Mouse (Mus musculus): ENCODE data around the gene Tmem89. TPM values are rescaled to one million over a fixed set of nuclear protein-coding genes. Genes with fewer than 3 reads are reported as not detected.

Gene Tmem89
- polyA plus RNA-seq, 1 experiment from 2014 or later: not detected

DNA sequence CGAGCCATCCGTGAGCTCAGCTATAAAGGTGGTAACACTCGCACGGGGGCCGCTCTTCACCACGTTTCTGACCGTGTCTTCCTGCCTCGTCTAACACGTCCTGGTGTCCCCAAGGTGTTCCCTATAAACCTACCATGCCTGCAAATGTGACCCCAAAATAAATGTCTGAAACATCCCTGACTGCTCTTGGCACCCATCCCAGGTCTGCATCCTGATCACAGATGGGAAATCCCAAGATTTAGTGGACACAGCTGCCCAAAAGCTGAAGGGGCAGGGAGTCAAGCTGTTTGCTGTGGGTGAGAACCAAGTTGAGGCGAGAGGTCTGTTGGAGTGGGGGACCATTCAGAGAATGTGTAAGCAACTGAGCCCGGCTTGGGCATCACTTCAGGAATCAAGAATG lies 40.8 kb downstream of the Tmem89 start:
- Histone ChIP-seq H3K36me3 (ENCODE audit: inconsistent target) (no peaks in the 10 kb centered on the region; the same call in 1 of the 2 replicates), H3K79me2 (ENCODE audit: inconsistent target) (no peaks in the 10 kb centered on the region), H3K4me3 (ENCODE audit: inconsistent target) (no peak overlapping the region), H3K27ac (no peak overlapping the region)
- WGBS (ENCODE audit: missing documents): 88% methylated on average over 10 of the region's 11 CpGs

DNA sequence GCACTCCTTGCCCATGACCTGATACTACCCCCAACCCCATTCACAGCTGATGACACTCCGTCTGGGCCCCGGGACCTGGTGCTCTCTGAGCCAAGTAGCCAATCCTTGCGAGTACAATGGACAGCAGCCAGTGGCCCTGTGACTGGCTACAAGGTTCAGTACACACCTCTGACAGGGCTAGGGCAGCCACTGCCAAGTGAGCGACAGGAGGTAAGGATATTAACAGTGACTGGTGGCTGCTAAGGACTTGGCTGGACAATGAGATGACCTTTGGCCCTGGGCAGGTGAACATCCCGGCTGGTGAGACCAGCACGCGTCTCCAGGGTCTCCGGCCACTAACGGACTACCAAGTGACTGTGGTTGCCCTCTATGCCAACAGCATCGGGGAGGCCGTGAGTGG lies 41.4 kb downstream of the Tmem89 start:
- H3K4me3 ChIP-seq (ENCODE audit: inconsistent target): no peak overlapping the region
- no peak overlapping the region for H3K27ac ChIP-seq
- H3K79me2 ChIP-seq (ENCODE audit: inconsistent target): no peaks in the 10 kb centered on the region
- 84% methylated on average over 11 of the region's 11 CpGs for WGBS (ENCODE audit: missing documents)
- H3K36me3 ChIP-seq (ENCODE audit: inconsistent target): no peaks in the 10 kb centered on the region

DNA sequence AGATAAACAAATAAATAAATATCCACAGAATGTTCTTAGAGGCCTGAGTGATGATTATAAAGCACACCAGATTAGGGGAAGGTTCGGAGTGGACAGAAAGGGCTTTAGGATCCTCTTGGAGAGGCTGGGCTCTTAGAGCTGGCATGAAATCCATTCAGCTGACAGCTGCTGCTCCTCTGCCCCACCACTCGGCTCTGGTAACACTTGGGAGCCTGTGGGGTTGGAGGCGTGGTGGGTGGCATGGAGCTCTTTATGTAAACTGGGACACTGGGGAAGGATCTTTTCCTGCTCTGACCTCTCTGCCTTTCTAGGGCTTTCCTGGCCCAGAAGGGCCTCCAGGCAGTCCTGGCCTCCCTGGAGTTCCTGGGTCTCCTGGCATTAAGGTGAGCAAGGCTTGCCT lies 49.2 kb downstream of the Tmem89 start:
- 84% methylated on average over 3 of the region's 3 CpGs for WGBS (ENCODE audit: missing documents)

DNA sequence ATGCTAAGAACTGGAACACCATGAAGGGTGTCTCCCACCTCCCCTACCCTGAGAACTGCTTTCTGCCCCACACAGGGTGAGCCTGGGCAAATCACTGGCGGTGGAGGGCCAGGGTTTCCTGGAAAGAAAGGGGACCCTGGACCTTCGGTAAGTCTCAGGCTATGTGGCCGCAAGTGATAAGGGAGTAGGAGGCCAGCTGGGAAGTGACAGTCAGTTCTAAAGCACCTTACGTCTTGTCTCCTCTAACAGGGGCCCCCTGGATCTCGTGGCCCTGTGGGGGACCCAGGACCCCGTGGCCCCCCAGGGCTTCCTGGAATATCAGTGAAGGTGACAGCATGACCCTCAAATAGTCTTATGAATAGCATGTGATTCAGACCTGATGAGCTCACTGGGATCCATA lies 49.9 kb downstream of the Tmem89 start:
- no peak overlapping the region for H3K27ac ChIP-seq
- H3K4me3 ChIP-seq (ENCODE audit: inconsistent target): no peak overlapping the region
- WGBS (ENCODE audit: missing documents): 82% methylated on average over 6 of the region's 6 CpGs
- no peaks in the 10 kb centered on the region for H3K79me2 ChIP-seq (ENCODE audit: inconsistent target)
- no peaks in the 10 kb centered on the region for H3K36me3 ChIP-seq (ENCODE audit: inconsistent target)

More for the DNA sequence above, 49.2 kb downstream of the Tmem89 start:
- Histone ChIP-seq H3K27ac (no peak overlapping the region), H3K4me3 (ENCODE audit: inconsistent target) (no peak overlapping the region), H3K79me2 (ENCODE audit: inconsistent target) (no peaks in the 10 kb centered on the region), H3K36me3 (ENCODE audit: inconsistent target) (no peaks in the 10 kb centered on the region)

Other genes with a start within 250 kb of the Tmem89 start
- 20.7 to 69.9 TPM (median 46.8 TPM) in 3 replicates for gene Prkar2a, start 225.3 kb upstream of the Tmem89 start, polyA plus RNA-seq (2018)
- gene Ip6k2, start 130.8 kb upstream of the Tmem89 start, polyA plus RNA-seq (2018): 21.7 to 28.6 TPM (median 24.7 TPM) in 3 replicates
- 10.6 to 19.3 TPM (median 11.4 TPM) in 3 replicates for gene Nckipsd, start 106.3 kb upstream of the Tmem89 start, polyA plus RNA-seq (2018)
- 0.53 to 1.2 TPM (median 0.95 TPM) in 3 replicates for gene Celsr3, start 88.3 kb upstream of the Tmem89 start, polyA plus RNA-seq (2018)
- 5.2 to 17.9 TPM (median 8.1 TPM) in 3 replicates for gene Slc26a6, start 61.3 kb upstream of the Tmem89 start, polyA plus RNA-seq (2018)
- gene Uqcrc1, start 22.0 kb downstream of the Tmem89 start, polyA plus RNA-seq (2018): 93.6 to 149 TPM (median 105 TPM) in 3 replicates
- gene Col7a1, start 39.0 kb downstream of the Tmem89 start, polyA plus RNA-seq (2018): 0.11 to 0.42 TPM (median 0.14 TPM) in 3 replicates
- gene Ucn2, start 71.4 kb downstream of the Tmem89 start, polyA plus RNA-seq (2018): not detected in 3 replicates
- 23.2 to 27.5 TPM (median 24.0 TPM) in 3 replicates for gene Pfkfb4, start 77.2 kb downstream of the Tmem89 start, polyA plus RNA-seq (2018)
- 392 to 901 TPM (median 421 TPM) in 3 replicates for gene Shisa5, start 123.9 kb downstream of the Tmem89 start, polyA plus RNA-seq (2018)
- 60.4 to 194 TPM (median 98.8 TPM) in 3 replicates for gene Trex1, start 145.1 kb downstream of the Tmem89 start, polyA plus RNA-seq (2018)
- 6.3 to 9.1 TPM (median 6.5 TPM) in 3 replicates for gene Atrip, start 159.5 kb downstream of the Tmem89 start, polyA plus RNA-seq (2018)
- gene Ccdc51, start 167.9 kb downstream of the Tmem89 start, polyA plus RNA-seq (2018): 2.5 to 7.4 TPM (median 5.7 TPM) in 3 replicates
- 294 to 336 TPM (median 314 TPM) in 3 replicates for gene Tma7, start 168.0 kb downstream of the Tmem89 start, polyA plus RNA-seq (2018)
- gene Plxnb1, start 180.8 kb downstream of the Tmem89 start, polyA plus RNA-seq (2018): not detected in 3 replicates
- gene Fbxw21, start 247.4 kb downstream of the Tmem89 start, polyA plus RNA-seq (2018): not detected in 3 replicates

All from macrophage (primary cell).